Mouse (Mus musculus) embryonic facial prominence, embryonic 15.5 days (tissue): ENCODE measurements around the gene Prm3. TPM values are rescaled to one million over a fixed set of nuclear protein-coding genes. Genes with fewer than 3 reads are reported as not detected.
"Not testable (repeated sequence)": the region's sequence is repeated elsewhere in the genome, so short reads cannot be mapped to it uniquely, and the experiment has no call there.

ENCODE experiments used
- ATAC-seq: fragments of 200-750 bp; cut with Nextera tagmentation; 2 replicates; pipeline ENCODE4 v1.8.0; 2017; ENCODE audit warnings: low read depth, moderate TSS enrichment; ENCODE audit not compliant: insufficient number of reproducible peaks, low FRiP score, low TSS enrichment
- H3K27ac ChIP-seq: fragments of 300-500 bp; sonication (generic); replicated peaks from 2 replicates; pipeline ENCODE4 v1.5.1; 2015; ENCODE audit warnings: mild to moderate bottlenecking, inconsistent platforms
- H3K27me3 ChIP-seq: fragments of 300-500 bp; sonication (generic); 2 replicates; pipeline ENCODE4 v1.6.1; 2015; ENCODE audit warnings: inconsistent platforms
- H3K36me3 ChIP-seq: fragments of 300-500 bp; sonication (generic); 2 replicates; pipeline ENCODE4 v1.6.1; 2015; ENCODE audit warnings: mild to moderate bottlenecking, inconsistent platforms
- H3K4me1 ChIP-seq: fragments of 300-500 bp; sonication (generic); 2 replicates; pipeline ENCODE4 v1.6.1; 2015; ENCODE audit warnings: inconsistent platforms
- H3K4me2 ChIP-seq: fragments of 300-500 bp; sonication (generic); replicated peaks from 2 replicates; pipeline ENCODE4 v1.6.1; 2015; ENCODE audit warnings: mild to moderate bottlenecking, inconsistent platforms
- H3K4me3 ChIP-seq: fragments of 300-500 bp; sonication (generic); replicated peaks from 2 replicates; pipeline ENCODE4 v1.5.1; 2015; ENCODE audit warnings: mild to moderate bottlenecking, inconsistent platforms
- H3K9ac ChIP-seq: fragments of 300-500 bp; sonication (generic); 2 replicates; pipeline ENCODE4 v1.6.1; 2015; ENCODE audit warnings: inconsistent platforms
- H3K9me3 ChIP-seq: fragments of 300-500 bp; sonication (generic); replicated peaks from 2 replicates; pipeline ENCODE4 v1.6.1; 2016; ENCODE audit warnings: inconsistent platforms
- WGBS: fragments of 180-500 bp; shearing (Covaris S2); methylation state at CpG from one replicate; pipeline ENCODE4 v1.1.7; 2015; 5-methylcytosine and 5-hydroxymethylcytosine counted together
- polyA plus RNA-seq: library from polyadenylated mRNA; unstranded; fragments of >200 nt; fragmentation: Nextera tagmentation; extraction: Ambion mirVana; gene quantifications from 2 replicates; pipeline ENCODE4 v1.2.1, GENCODE M21; 2015

Prm3 gene
- polyA plus RNA-seq, 1 experiment from 2014 or later: not detected

DNA sequence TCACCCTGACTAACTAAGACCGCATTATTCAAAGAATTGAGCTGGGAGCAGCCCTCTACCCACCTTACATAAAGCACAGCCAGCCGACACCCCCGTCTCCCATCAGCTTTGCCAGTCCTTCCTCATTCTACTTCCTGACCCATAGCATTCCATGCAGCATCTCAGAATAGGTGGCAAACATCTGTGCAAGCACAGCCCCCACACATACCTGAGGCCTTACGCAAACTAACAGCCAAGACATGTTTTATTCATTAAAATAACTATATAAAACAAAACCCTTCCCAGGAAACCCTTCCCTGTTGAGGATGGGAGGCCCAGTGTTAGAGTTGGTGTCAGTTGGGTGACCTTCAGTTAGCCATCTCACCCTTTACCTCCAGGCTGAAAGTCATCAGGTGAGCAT lies 35.1 kb upstream of the Prm3 start:
- Histone ChIP-seq H3K27me3 (no peaks in the 10 kb centered on the region), H3K9ac (no peak overlapping the region), H3K4me3 (no peak overlapping the region), H3K27ac (no peak overlapping the region), H3K9me3 (no peaks in the 10 kb centered on the region), H3K4me1 (0 out of 2 replicates have a peak, but pooled peaks cover 7% of the 10 kb centered on the region), H3K36me3 (no peaks in the 10 kb centered on the region), H3K4me2 (no peak overlapping the region)
- ATAC-seq: no peak
- 62% methylated on average over 4 of the region's 4 CpGs for WGBS

DNA sequence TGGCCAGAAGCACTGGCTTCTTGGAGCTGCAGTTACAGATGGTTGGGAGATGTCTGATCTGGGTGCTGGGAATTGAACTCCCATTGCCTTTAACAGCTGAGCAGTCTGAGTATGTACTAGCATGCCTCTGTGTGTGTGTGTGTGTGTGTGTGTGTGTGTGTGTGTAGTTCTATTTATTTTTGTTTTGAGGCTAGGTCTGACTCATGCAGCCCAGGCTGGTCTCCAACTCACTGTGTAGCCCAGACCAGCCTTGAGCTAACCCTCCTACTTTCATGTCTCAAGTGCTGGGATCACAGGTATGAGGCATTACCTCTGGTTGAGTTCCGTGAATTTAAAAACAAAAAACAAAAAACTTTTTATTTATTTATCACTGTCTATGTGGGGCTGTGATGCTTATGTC lies 33.8 kb upstream of the Prm3 start:
- WGBS: 75% methylated on average over 1 of the region's 1 CpGs
- Histone ChIP-seq H3K9ac (no peak overlapping the region), H3K27me3 (no peaks in the 10 kb centered on the region), H3K9me3 (no peaks in the 10 kb centered on the region), H3K4me3 (no peak overlapping the region), H3K4me2 (no peak overlapping the region), H3K27ac (no peak overlapping the region), H3K36me3 (no peaks in the 10 kb centered on the region), H3K4me1 (0 out of 2 replicates have a peak, but pooled peaks cover 7% of the 10 kb centered on the region)
- no peak for ATAC-seq

DNA sequence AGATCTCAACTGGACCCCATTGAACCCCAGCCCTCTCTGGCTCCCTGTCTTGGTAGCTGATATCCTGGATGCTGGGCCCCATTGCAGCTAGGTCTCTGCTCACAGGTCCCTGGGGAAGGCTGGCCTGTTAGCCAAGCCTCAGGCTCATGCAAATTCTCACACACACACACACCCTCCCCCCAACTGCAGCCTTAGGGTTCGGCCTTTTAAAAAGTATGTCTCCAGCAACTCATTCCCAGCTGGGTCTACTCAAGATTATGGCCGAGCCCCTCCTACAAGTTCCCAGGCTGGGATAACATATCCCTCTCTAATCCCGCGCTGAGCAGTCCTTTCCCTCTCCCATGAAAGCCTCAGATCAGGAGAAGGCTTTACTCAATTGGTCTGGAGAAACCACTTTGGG lies 30.7 kb upstream of the Prm3 start:
- H3K36me3 ChIP-seq: no peaks in the 10 kb centered on the region
- no peak overlapping the region for H3K9ac ChIP-seq
- no peaks in the 10 kb centered on the region for H3K27me3 ChIP-seq
- no peak overlapping the region for H3K4me2 ChIP-seq
- ATAC-seq: no peak
- no peak overlapping the region for H3K27ac ChIP-seq
- 45% methylated on average over 4 of the region's 4 CpGs for WGBS
- no peaks in the 10 kb centered on the region for H3K9me3 ChIP-seq
- H3K4me1 ChIP-seq: 0 out of 2 replicates have a peak, but pooled peaks cover 7% of the 10 kb centered on the region
- no peak overlapping the region for H3K4me3 ChIP-seq

DNA sequence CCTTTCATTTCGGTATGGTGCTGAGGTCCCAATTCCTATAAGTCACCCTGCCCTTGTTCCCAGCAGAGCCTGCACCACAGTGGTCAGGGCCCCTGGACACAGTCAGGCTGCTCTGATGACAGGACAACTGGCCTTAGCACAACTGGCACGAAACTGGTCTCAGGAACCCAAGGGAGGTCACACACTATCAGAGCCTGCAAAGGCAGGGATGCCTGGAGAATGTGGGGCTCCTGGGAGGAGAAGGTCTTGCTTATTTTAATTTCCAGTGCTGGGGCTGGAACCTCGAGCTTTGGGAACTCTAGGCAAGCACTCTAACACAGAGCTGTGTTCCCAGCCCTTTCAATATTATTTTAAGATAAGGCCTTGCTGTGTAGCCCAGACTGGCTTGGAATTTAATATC lies 29.3 kb upstream of the Prm3 start:
- H3K9ac ChIP-seq: no peak overlapping the region
- 61% methylated on average over 3 of the region's 3 CpGs for WGBS
- H3K36me3 ChIP-seq: no peaks in the 10 kb centered on the region
- no peaks in the 10 kb centered on the region for H3K4me1 ChIP-seq
- H3K4me3 ChIP-seq: no peak overlapping the region
- no peaks in the 10 kb centered on the region for H3K27me3 ChIP-seq
- H3K9me3 ChIP-seq: no peaks in the 10 kb centered on the region
- no peak for ATAC-seq
- no peak overlapping the region for H3K4me2 ChIP-seq
- no peak overlapping the region for H3K27ac ChIP-seq

DNA sequence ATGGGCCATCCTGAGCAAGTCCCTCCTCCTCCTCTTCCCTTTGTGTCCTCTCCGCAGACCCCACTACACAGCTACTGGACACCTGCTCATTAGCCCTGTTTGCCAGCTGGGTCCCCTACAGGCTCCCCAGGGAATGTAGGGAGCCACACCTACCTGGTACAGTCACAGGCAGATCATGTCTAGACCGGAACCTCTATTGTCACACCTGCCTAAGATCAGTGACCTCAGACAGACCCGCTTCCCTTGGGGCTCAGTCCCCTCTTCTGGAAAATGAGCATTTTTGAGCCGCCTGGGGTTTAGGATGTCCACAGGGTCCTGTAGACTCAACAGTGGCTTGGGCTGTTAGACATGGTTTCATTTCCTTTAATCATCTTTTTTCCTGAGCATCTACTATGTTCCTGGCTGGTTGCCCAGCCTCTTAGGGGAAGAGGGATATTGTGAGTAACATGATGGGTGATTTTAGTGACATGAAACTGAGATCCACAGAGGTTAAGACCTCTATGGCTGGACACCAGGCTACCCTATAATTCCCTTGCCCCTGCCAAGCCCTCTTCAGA lies 27.9 kb upstream of the Prm3 start:
- Histone ChIP-seq H3K9ac (no peak overlapping the region), H3K36me3 (no peaks in the 10 kb centered on the region), H3K4me3 (no peak overlapping the region), H3K27ac (no peak overlapping the region), H3K27me3 (no peaks in the 10 kb centered on the region), H3K9me3 (no peaks in the 10 kb centered on the region), H3K4me1 (no peaks in the 10 kb centered on the region), H3K4me2 (no peak overlapping the region)
- no peak for ATAC-seq
- 85% methylated on average over 4 of the region's 4 CpGs for WGBS

DNA sequence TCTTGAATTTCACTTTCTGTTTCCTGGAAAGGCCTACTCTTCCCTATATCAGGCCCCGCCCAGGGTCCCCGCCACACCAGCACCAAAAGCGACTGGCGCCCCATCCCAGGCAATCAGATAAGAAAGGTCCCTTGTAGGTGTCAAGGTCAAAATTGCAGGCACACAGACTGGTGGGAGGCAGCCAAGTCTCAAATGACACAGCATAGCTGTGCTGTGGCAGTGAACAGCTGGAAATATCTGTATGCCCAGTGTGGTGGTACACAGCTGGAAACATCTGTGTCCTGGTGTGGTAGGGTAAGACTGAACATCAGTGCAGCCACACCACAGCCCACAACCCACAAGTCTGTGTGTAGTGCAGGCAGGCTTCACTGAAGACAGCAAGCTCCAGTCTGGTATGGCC lies 24.1 kb upstream of the Prm3 start:
- no peaks in the 10 kb centered on the region for H3K9me3 ChIP-seq
- H3K27me3 ChIP-seq: no peaks in the 10 kb centered on the region; the same call in 1 of the 2 replicates
- ATAC-seq: no peak; the same call in 1 of the 2 replicates
- no peaks in the 10 kb centered on the region for H3K4me1 ChIP-seq
- H3K27ac ChIP-seq: no peak overlapping the region
- no peak overlapping the region for H3K4me3 ChIP-seq
- no peaks in the 10 kb centered on the region for H3K36me3 ChIP-seq
- WGBS: 70% methylated on average over 4 of the region's 4 CpGs
- no peak overlapping the region for H3K9ac ChIP-seq
- H3K4me2 ChIP-seq: no peak overlapping the region

DNA sequence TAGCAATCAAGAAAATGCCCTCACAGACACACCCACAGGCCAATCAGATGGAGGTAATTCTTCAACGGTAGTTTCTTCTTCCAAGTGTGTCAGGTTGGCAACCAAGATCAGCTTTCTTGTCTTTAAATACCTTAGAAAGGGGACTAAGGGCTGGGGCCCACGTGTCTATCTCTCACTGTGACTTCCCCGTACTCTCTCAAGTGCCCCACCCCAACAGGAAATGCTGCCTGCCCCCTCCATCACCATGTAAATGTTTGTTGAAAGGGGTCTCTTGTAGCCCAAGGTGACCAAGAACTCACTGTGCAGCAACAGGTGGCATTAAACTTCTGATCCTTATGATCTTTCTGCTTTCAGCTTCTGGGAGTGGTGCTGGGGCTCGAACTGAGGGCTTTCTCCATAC lies 23.0 kb upstream of the Prm3 start:
- Histone ChIP-seq H3K4me2 (no peak overlapping the region), H3K27ac (no peak overlapping the region), H3K4me1 (no peaks in the 10 kb centered on the region), H3K9me3 (no peaks in the 10 kb centered on the region), H3K36me3 (no peaks in the 10 kb centered on the region), H3K4me3 (no peak overlapping the region), H3K27me3 (no peaks in the 10 kb centered on the region; the same call in 1 of the 2 replicates), H3K9ac (no peak overlapping the region)
- no peak for ATAC-seq
- WGBS: 70% methylated on average over 4 of the region's 4 CpGs

DNA sequence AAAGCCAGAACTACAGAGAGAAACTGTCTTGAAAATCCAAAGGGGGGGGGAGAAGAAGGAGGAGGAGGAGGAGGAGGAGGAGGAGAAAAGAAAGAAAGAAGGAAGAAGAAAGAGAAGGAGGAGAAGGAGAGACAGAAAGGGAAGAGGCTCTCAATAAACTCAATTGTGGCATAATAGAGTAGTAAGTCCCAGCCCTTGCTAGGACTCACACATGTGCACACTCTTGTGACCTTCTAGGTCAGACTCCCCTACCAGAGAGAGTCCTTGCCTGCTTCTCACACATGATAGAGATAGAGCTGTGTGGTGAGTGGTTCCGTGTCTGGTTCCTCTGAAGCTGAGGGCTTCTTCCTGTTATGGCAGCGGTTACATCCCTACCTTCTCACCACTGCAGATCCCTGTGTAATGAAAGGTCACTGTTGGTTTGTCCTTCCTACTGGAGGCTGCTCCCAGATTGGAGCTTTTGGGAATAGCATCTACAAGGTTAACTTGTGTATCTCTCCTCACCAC lies 22.2 kb upstream of the Prm3 start, which contains the start of gene Gm11172:
Gene Gm11172 (plus strand): TSS at position 51 of the 507 bp plus-strand sequence.
- 93% methylated on average over 2 of the region's 2 CpGs for WGBS
- Histone ChIP-seq H3K27me3 (no peaks in the 10 kb centered on the region; the same call in 1 of the 2 replicates), H3K4me3 (no peak within 1 kb of the TSS), H3K27ac (no peak within 1 kb of the TSS), H3K4me2 (no peak within 1 kb of the TSS), H3K36me3 (no peaks in the 10 kb centered on the region), H3K9me3 (no peaks in the 10 kb centered on the region), H3K4me1 (no peaks in the 10 kb centered on the region), H3K9ac (no peak within 1 kb of the TSS)
- no peak for ATAC-seq

DNA sequence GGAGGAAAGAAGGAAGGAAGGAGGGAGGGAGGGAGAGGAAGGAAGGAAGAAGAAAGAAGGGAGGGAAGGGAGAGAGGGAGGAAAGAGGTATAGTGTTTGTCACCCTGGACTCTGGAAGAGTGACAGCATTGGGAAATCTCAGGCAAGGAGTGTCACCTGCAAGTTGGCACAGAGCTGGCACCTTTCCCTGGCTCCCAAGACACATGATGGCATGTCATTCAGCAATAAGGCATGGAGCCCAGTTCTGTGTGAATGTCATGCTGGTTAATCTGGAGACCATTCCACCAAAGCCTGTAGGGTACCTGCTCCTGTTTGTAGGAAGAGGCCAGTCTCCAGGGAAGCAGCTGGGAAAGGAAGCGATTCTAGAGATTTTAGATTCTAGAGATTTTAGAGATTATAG lies 19.7 kb upstream of the Prm3 start:
- Histone ChIP-seq H3K4me2 (no peak overlapping the region), H3K4me1 (no peaks in the 10 kb centered on the region), H3K4me3 (no peak overlapping the region), H3K36me3 (no peaks in the 10 kb centered on the region), H3K27ac (no peak overlapping the region), H3K27me3 (no peaks in the 10 kb centered on the region; the same call in 1 of the 2 replicates), H3K9me3 (no peaks in the 10 kb centered on the region), H3K9ac (no peak overlapping the region)
- ATAC-seq: no peak
- WGBS: 83% methylated on average over 1 of the region's 1 CpGs

DNA sequence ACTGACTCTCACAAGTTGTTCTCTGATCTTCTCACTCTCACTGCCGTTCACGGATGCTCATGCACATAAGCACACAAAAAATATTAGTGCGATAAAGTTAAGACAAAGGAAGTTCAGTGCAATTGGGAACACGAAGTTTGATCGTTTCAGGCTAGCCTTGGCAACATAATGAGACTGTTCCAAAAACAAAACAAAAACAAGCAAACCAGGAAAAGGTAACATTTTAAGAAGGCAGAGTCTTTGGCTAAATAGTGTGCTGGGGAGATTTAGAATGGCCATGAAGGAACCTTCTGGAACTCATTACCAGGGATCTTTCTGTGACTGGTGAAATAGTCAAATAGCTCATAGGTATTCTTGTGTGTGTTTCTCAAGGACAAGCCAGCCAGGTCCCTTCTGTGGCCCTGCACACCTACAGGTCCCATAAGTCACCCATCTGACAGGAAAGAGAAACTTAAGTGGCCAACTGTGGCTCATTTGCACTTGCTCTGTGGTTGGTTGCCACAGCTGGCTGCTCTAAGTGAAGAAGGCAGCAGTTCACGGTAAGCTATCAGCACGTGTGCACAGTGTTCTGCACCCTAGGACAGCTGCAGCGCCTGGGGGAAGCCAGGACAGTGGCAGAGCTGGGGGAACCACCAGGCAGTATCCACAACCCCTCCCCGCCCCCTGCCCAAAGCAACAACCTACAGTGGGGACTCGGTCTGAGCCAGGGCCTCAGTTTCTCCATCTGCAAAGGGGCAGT lies 15.2 kb upstream of the Prm3 start, which contains the start of gene Prm1:
Gene Prm1 (minus strand): TSS at position 51 of the 739 bp plus-strand sequence.
- 67% methylated on average over 10 of the region's 10 CpGs for WGBS
- ATAC-seq: no peak
- no peaks in the 10 kb centered on the region for H3K9me3 ChIP-seq
- H3K4me3 ChIP-seq: no peak within 1 kb of the TSS
- no peaks in the 10 kb centered on the region for H3K4me1 ChIP-seq
- no peaks in the 10 kb centered on the region; the same call in 1 of the 2 replicates for H3K27me3 ChIP-seq
- H3K9ac ChIP-seq: no peak within 1 kb of the TSS
- H3K27ac ChIP-seq: no peak within 1 kb of the TSS
- no peak within 1 kb of the TSS for H3K4me2 ChIP-seq
- H3K36me3 ChIP-seq: no peaks in the 10 kb centered on the region

DNA sequence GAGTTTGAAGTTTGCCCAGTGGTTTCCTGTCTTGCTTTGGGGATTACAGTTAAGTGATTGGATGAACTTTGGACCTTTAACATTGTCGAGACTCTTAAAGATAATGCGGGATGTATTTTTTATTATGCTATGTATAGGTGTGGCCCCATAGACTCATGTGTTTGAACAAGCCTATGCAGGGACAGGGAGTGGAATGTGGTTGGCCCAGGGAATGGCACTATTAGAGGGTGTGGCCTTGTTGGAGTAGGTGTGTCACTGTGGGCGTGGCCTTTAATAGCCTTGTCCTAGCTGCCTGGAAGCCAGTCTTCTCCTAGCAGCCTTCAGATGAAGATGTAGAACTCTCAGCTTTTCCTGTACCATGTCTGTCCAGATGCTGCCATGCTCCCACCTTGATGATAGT lies 11.7 kb upstream of the Prm3 start:
- not testable (repeated sequence) for H3K27me3 ChIP-seq, H3K27ac ChIP-seq, H3K4me2 ChIP-seq, H3K9me3 ChIP-seq, ATAC-seq, H3K36me3 ChIP-seq, H3K4me1 ChIP-seq, H3K9ac ChIP-seq, H3K4me3 ChIP-seq
- 70% methylated on average over 3 of the region's 3 CpGs for WGBS
